Mouse (Mus musculus): ENCODE measurements at regions not wholly inside any gene's neighbourhood (a gene's known extent, or its start where the extent isn't known, plus 50 kb on each side); places are given as distances from the start of the nearest gene placed in this dataset.

- TF ChIP-seq POLR2A (IDR thresholded peaks at IDR 0.05; ENCODE audit: borderline replicate concordance, extremely low read depth, insufficient read depth, insufficient read length, poor library complexity, severe bottlenecking) (no peak), CTCF (IDR thresholded peaks at IDR 0.05; ENCODE audit: borderline replicate concordance, extremely low read depth, insufficient read depth, insufficient read length) (no peak)
Observed at GRCm38 (mm10) chr10:15805791-15806190, 1087.8 kb upstream of the Gje1 start.
